Mouse (Mus musculus) kidney, adult 2 months (tissue): Measurements from ENCODE around the gene Hbb-bt. TPM values are rescaled to one million over a fixed set of nuclear protein-coding genes. Genes with fewer than 3 reads are reported as not detected.
"Not testable (repeated sequence)": the region's sequence is repeated elsewhere in the genome, so short reads cannot be mapped to it uniquely, and the experiment has no call there.

ENCODE experiments used
- DNase-seq: peaks from one replicate; pipeline ENCODE4 v3.0.0; 2021
- H3K27ac ChIP-seq: fragments of 200-500 bp; 2 replicates; pipeline ENCODE4 v1.5.1; 2012; ENCODE audit warnings: low read depth, low read length, control low read depth, inconsistent platforms; ENCODE audit not compliant: insufficient read depth
- H3K27me3 ChIP-seq: fragments of 200-500 bp; replicated peaks from 2 replicates; pipeline ENCODE4 v1.6.1; 2012; ENCODE audit warnings: mild to moderate bottlenecking, moderate library complexity, low read length, inconsistent platforms; ENCODE audit not compliant: control insufficient read depth, insufficient read depth
- H3K36me3 ChIP-seq: fragments of 200-500 bp; 2 replicates; pipeline ENCODE4 v1.6.1; 2012; ENCODE audit warnings: mild to moderate bottlenecking, moderate library complexity, low read length, inconsistent platforms; ENCODE audit not compliant: control insufficient read depth, insufficient read depth
- H3K4me1 ChIP-seq: fragments of 200-500 bp; 2 replicates; pipeline ENCODE4 v1.6.1; 2011; ENCODE audit warnings: low read length; ENCODE audit not compliant: control insufficient read depth, insufficient read depth
- H3K4me3 ChIP-seq: fragments of 200-500 bp; 2 replicates; pipeline ENCODE4 v1.5.1; 2011; ENCODE audit warnings: mild to moderate bottlenecking, low read depth, low read length, control low read depth; ENCODE audit not compliant: insufficient read depth
- CTCF ChIP-seq: fragments of 200-500 bp; conservative IDR thresholded peaks from 2 replicates; pipeline ENCODE4 v1.5.1; 2011; ENCODE audit warnings: low read depth, mild to moderate bottlenecking, control low read depth, low read length, moderate library complexity, mixed read lengths; ENCODE audit not compliant: insufficient read depth, insufficient read length
- POLR2A ChIP-seq: fragments of 200-500 bp; IDR thresholded peaks from one replicate; pipeline ENCODE4 v1.6.1; 2011; ENCODE audit warnings: low read depth, low read length, control low read depth
- WGBS: fragments of 180-500 bp; shearing (Covaris S2); methylation state at CpG from one replicate; pipeline ENCODE4 v1.1.7; 2018; 5-methylcytosine and 5-hydroxymethylcytosine counted together
- polyA plus RNA-seq: library from polyadenylated mRNA; depleted of rRNA; stranded (reverse); fragments of >200 nt; gene quantifications from 2 replicates; pipeline ENCODE4 v1.2.3, GENCODE M21; 2012; rRNA removed

The Hbb-bt gene
- polyA plus RNA-seq, 1 experiment: 441 TPM

- no peak for DNase-seq
- Histone ChIP-seq H3K4me3 (no peak overlapping the region), H3K27ac (no peak overlapping the region), H3K4me1 (no peaks in the 10 kb centered on the region), H3K36me3 (no peaks in the 10 kb centered on the region), H3K27me3 (no peaks in the 10 kb centered on the region)
- 30% methylated on average over 4 of the region's 4 CpGs for WGBS
- no peak for TF ChIP-seq CTCF
- TF ChIP-seq POLR2A: no peak
Measured at GRCm38 (mm10) chr7:103792669-103793388, 21.0 kb downstream of the Hbb-bt start.

GRCm38 (mm10) chr7:103791721-103792120 is 22.1 kb downstream of the Hbb-bt start, which contains the start of gene Olfr67:
Gene Olfr67 (minus strand): TSS chr7:103791821.
- no peaks in the 10 kb centered on the region for H3K4me1 ChIP-seq
- no peaks in the 10 kb centered on the region for H3K36me3 ChIP-seq
- 66% methylated on average over 3 of the region's 3 CpGs for WGBS
- H3K27me3 ChIP-seq: no peaks in the 10 kb centered on the region
- TF ChIP-seq POLR2A (no peak), CTCF (no peak)
- DNase-seq: no peak
- H3K4me3 ChIP-seq: no peak within 1 kb of the TSS
- H3K27ac ChIP-seq: no peak within 1 kb of the TSS

- no peak for DNase-seq
- no peak within 1 kb of the TSS for H3K4me3 ChIP-seq
- TF ChIP-seq CTCF: no peak
- TF ChIP-seq POLR2A: no peak
- H3K4me1 ChIP-seq: no peaks in the 10 kb centered on the region
- no peaks in the 10 kb centered on the region for H3K27me3 ChIP-seq
- 81% methylated on average over 3 of the region's 3 CpGs for WGBS
- no peaks in the 10 kb centered on the region for H3K36me3 ChIP-seq
- H3K27ac ChIP-seq: no peak within 1 kb of the TSS
Measured at GRCm38 (mm10) chr7:103779598-103779997, 34.2 kb downstream of the Hbb-bt start, which contains the start of gene Olfr68. Gene Olfr68 (minus strand): TSS chr7:103779698.

- WGBS: 82% methylated on average over 4 of the region's 4 CpGs
- H3K36me3 ChIP-seq, H3K27ac ChIP-seq, H3K4me1 ChIP-seq, H3K27me3 ChIP-seq, DNase-seq, H3K4me3 ChIP-seq: not testable (repeated sequence)
Measured at GRCm38 (mm10) chr7:103777652-103778051, 36.1 kb downstream of the Hbb-bt start.

GRCm38 (mm10) chr7:103771494-103771893 is 42.3 kb downstream of the Hbb-bt start, which contains the start of gene Olfr69:
Gene Olfr69 (minus strand): TSS chr7:103771594.
- WGBS: 69% methylated on average over 2 of the region's 2 CpGs
- H3K36me3 ChIP-seq: no peaks in the 10 kb centered on the region
- DNase-seq: no peak
- TF ChIP-seq CTCF (no peak), POLR2A (no peak)
- no peaks in the 10 kb centered on the region for H3K27me3 ChIP-seq
- H3K4me3 ChIP-seq: no peak within 1 kb of the TSS
- H3K4me1 ChIP-seq: no peaks in the 10 kb centered on the region
- H3K27ac ChIP-seq: no peak within 1 kb of the TSS

- H3K27me3 ChIP-seq, DNase-seq, H3K36me3 ChIP-seq, H3K4me1 ChIP-seq, H3K27ac ChIP-seq, H3K4me3 ChIP-seq: not testable (repeated sequence)
- 87% methylated on average over 6 of the region's 6 CpGs for WGBS
Measured at GRCm38 (mm10) chr7:103767687-103768086, 46.1 kb downstream of the Hbb-bt start.

Other genes starting within 250 kb of the Hbb-bt start
- not detected in 2 replicates for gene Olfr616, start 244.9 kb downstream of the Hbb-bt start, polyA plus RNA-seq
- gene Olfr617, start 240.9 kb downstream of the Hbb-bt start, polyA plus RNA-seq: not detected in 2 replicates
- gene Olfr618, start 223.9 kb downstream of the Hbb-bt start, polyA plus RNA-seq: not detected in 2 replicates
- gene Olfr619, start 213.4 kb downstream of the Hbb-bt start, polyA plus RNA-seq: not detected in 2 replicates
- gene Olfr620, start 201.5 kb downstream of the Hbb-bt start, polyA plus RNA-seq: not detected in 2 replicates
- gene Olfr622, start 171.3 kb downstream of the Hbb-bt start, polyA plus RNA-seq: not detected in 2 replicates
- not detected in 2 replicates for gene Olfr623, start 150.3 kb downstream of the Hbb-bt start, polyA plus RNA-seq
- gene Olfr624, start 142.8 kb downstream of the Hbb-bt start, polyA plus RNA-seq: not detected in 2 replicates
- gene Olfr625-ps1, start 131.3 kb downstream of the Hbb-bt start, polyA plus RNA-seq: not detected in 2 replicates
- not detected in 2 replicates for gene Olfr243, start 99.3 kb downstream of the Hbb-bt start, polyA plus RNA-seq
- gene Olfr628, start 83.6 kb downstream of the Hbb-bt start, polyA plus RNA-seq: not detected in 2 replicates
- not detected in 2 replicates for gene Olfr629, start 69.1 kb downstream of the Hbb-bt start, polyA plus RNA-seq
- gene Olfr630, start 56.7 kb downstream of the Hbb-bt start, polyA plus RNA-seq: not detected in 2 replicates
- not detected in 2 replicates for gene Olfr69, start 42.4 kb downstream of the Hbb-bt start, polyA plus RNA-seq
- gene Olfr68, start 34.3 kb downstream of the Hbb-bt start, polyA plus RNA-seq: not detected in 2 replicates
- not detected in 2 replicates for gene Olfr67, start 22.2 kb downstream of the Hbb-bt start, polyA plus RNA-seq
- 3,704 and 5,002 TPM in 2 replicates for gene Hbb-bs, start 14.1 kb upstream of the Hbb-bt start, polyA plus RNA-seq
- not detected in 2 replicates for gene Hbb-bh2, start 26.5 kb upstream of the Hbb-bt start, polyA plus RNA-seq
- gene Hbb-bh1, start 29.2 kb upstream of the Hbb-bt start, polyA plus RNA-seq: not detected in 2 replicates
- gene Hbb-y, start 39.2 kb upstream of the Hbb-bt start, polyA plus RNA-seq: not detected in 2 replicates
- gene Olfr66, start 72.3 kb upstream of the Hbb-bt start, polyA plus RNA-seq: not detected in 2 replicates
- not detected in 2 replicates for gene Olfr64, start 80.5 kb upstream of the Hbb-bt start, polyA plus RNA-seq
- gene Olfr65, start 89.5 kb upstream of the Hbb-bt start, polyA plus RNA-seq: not detected in 2 replicates
- gene Olfr631, start 114.8 kb upstream of the Hbb-bt start, polyA plus RNA-seq: not detected in 2 replicates
- not detected in 2 replicates for gene Olfr632, start 120.4 kb upstream of the Hbb-bt start, polyA plus RNA-seq
- not detected in 2 replicates for gene Olfr633, start 130.4 kb upstream of the Hbb-bt start, polyA plus RNA-seq
- not detected in 2 replicates for gene Olfr635, start 157.2 kb upstream of the Hbb-bt start, polyA plus RNA-seq
- not detected in 2 replicates for gene Olfr638, start 184.8 kb upstream of the Hbb-bt start, polyA plus RNA-seq
- not detected in 2 replicates for gene Olfr639, start 203.3 kb upstream of the Hbb-bt start, polyA plus RNA-seq
- gene Olfr640, start 211.6 kb upstream of the Hbb-bt start, polyA plus RNA-seq: not detected in 2 replicates
- not detected in 2 replicates for gene Olfr641, start 221.4 kb upstream of the Hbb-bt start, polyA plus RNA-seq
- not detected in 2 replicates for gene Olfr642, start 238.7 kb upstream of the Hbb-bt start, polyA plus RNA-seq
- gene 4930516K23Rik, start 247.4 kb upstream of the Hbb-bt start, polyA plus RNA-seq: not detected in 2 replicates